Mouse (Mus musculus): ENCODE results near the gene Rab33b. TPM values are rescaled to one million over a fixed set of nuclear protein-coding genes. Genes with fewer than 3 reads are reported as not detected.

Rab33b gene
- 8.9 and 11.5 TPM in 2 replicates for polyA plus RNA-seq (2012; rRNA removed)

DNA sequence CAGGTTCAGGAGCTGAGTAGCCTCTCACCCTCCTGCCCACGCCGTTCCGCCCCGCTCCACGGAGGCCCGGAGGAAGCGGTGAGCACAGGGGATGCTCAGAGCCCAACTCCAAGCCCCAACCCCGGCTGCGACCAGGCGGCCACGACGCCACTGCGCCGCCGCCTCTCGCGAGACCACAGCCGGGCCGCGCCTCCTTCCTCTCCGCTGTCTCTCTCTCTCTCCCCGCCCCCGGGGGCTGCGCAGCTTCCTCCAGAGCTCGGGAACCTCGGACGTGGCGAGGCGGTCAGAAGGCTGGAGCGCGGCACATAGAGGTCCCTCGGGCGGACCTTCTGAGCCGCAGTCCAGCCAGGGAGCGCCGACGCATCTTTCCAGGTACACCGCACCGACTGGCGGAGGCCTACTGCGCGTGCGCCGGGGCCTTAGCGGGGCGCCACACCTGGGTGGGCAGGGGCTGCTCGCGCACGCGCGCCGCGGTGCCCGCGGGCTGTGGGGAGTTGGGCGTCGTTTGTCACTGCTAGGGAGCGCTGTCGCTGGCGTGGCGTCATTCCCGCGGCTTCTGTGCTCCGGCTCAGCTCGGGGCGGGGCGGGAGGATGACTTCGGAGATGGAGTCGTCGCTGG, at the start of gene Rab33b:
TSS of gene Rab33b (plus strand) at position 180 of the 619 bp plus-strand sequence.

Other genes starting within 250 kb of the Rab33b start
- gene Elf2, start 143.3 kb upstream of the Rab33b start, polyA plus RNA-seq (2012; rRNA removed): 57.3 and 64.5 TPM in 2 replicates
- 6.2 and 11.1 TPM in 2 replicates for gene Mgarp, start 87.2 kb upstream of the Rab33b start, polyA plus RNA-seq (2012; rRNA removed)
- 138 and 321 TPM in 2 replicates for gene Ndufc1, start 74.9 kb upstream of the Rab33b start, polyA plus RNA-seq (2012; rRNA removed)
- 44.9 and 65.9 TPM in 2 replicates for gene Naa15, start 68.8 kb upstream of the Rab33b start, polyA plus RNA-seq (2012; rRNA removed)
- gene Setd7, start 77.0 kb downstream of the Rab33b start, polyA plus RNA-seq (2012; rRNA removed): 14.5 and 18.9 TPM in 2 replicates
- gene Mgst2, start 176.4 kb downstream of the Rab33b start, polyA plus RNA-seq (2012; rRNA removed): 0.48 and 0.80 TPM in 2 replicates

Data from central nervous system, embryonic 11.5 days (tissue).